8 mouse cellular contexts compared by ENCODE assay signal in the genomic region with DNA sequence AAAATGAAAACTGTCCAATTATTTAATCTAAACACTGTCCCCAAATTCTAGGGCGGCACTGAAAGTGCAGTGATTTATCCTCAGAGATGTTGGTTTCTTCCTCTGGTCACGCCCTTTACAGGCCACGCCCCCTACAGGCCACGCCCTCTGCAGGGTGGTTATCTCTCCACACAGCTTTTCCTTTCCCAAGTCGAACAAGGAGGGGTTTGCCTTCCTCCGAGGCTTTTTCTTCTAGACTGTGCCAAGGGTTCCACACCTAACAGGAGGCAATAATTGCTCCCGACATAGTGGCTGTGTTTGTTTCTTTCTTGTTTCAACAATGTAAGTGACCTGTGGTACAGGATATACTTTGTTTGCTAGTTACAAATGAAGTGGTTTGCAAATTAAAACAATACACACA. TPM values are rescaled to one million over a fixed set of nuclear protein-coding genes. Genes with fewer than 3 reads are reported as not detected.
DNase-seq lines count a peak whose midpoint lies in the region; TF ChIP-seq lines count a peak whose summit lies in the region.
"Had no signal": no experiment of that assay in that cellular context is flagged by ENCODE, and none has a peak within 500 bp of the region (broad histone marks: within the 10 kb centered on the region; RNA-seq: fewer than 3 reads in every experiment).

No protein-coding gene starts in this region.

- no peak overlapping the region for H3K4me3 ChIP-seq in brown adipose tissue, adult 24 weeks (ENCODE audit: insufficient read depth, low read depth, low read length)
- no peak overlapping the region for H3K4me3 ChIP-seq in layer of hippocampus, adult 2 months
- H3K4me3 ChIP-seq: heart, embryonic 13.5 days had no signal

- peak; percentile 26 for DNase-seq in MEL-GATA-1-ER (ENCODE audit: extremely low read depth, low read depth)
- peak; percentile 73 to 84 for DNase-seq in heart, postnatal 36 days
- DNase-seq in lung, postnatal 36 days, result peak; percentile 90
- no peak for DNase-seq in layer of hippocampus, adult 2 months (ENCODE audit: low spot score in 2 of 2)
- DNase-seq in embryo, embryonic 10.5 days (ENCODE audit: low spot score), result no peak
- DNase-seq in cerebellum, adult 9-10 months, result no peak

- peak overlapping the region; percentile 88 for H3K27ac ChIP-seq in brown adipose tissue, adult 24 weeks (replicated peaks; ENCODE audit: low read depth, low read length)
- no peak overlapping the region for H3K27ac ChIP-seq in layer of hippocampus, adult 2 months

- intact Hi-C loops in heart, postnatal 36 days (cut with DNase I), result no loop called here

- peaks cover 45% of the 10 kb centered on the region for H3K4me1 ChIP-seq in brown adipose tissue, adult 24 weeks (ENCODE audit: control insufficient read depth, insufficient read depth, insufficient read length, low read length)

- no peak for TF ChIP-seq CTCF in layer of hippocampus, adult 2 months (conservative IDR thresholded peaks at IDR 0.05)

RNA-seq across cellular contexts. Expression of a gene that starts 21.0 kb away (rescaled TPM):
- 52.5 and 54.2 TPM in 2 replicates for polyA plus RNA-seq in brown adipose tissue, adult 24 weeks (2012; ENCODE audit: insufficient read depth, insufficient read length, missing spikeins)
- 100 to 1,000 TPM; 423 to 468 TPM for total RNA-seq in heart, postnatal 36 days (2021)
- total RNA-seq in layer of hippocampus, adult 2 months (2021), result 10 to 100 TPM; 85.1 to 86.0 TPM

Comparison
In these comparisons a context has a peak if more than half of its experiments do, and no peak if none do; other contexts are left out.
1. DNase-seq: peak in MEL-GATA-1-ER (single experiment), heart, postnatal 36 days (2 of 2) and lung, postnatal 36 days (single experiment); none in layer of hippocampus, adult 2 months (0 of 2), embryo, embryonic 10.5 days (single experiment) and cerebellum, adult 9-10 months (single experiment).
2. RNA of a gene that starts 21.0 kb away (total RNA-seq): 423 to 468 TPM in heart, postnatal 36 days; 85.1 to 86.0 TPM in layer of hippocampus, adult 2 months; every median in the first group is over 4 times any median in the second.